Mouse (Mus musculus) forebrain, embryonic 15.5 days (tissue): Measurements from ENCODE around the gene Zkscan14. TPM values are rescaled to one million over a fixed set of nuclear protein-coding genes. Genes with fewer than 3 reads are reported as not detected.

Experiments
- ATAC-seq: fragments of 200-750 bp; cut with Nextera tagmentation; replicated peaks from 2 replicates; pipeline ENCODE4 v1.8.0; 2017; ENCODE audit warnings: mild to moderate bottlenecking, moderate TSS enrichment, moderate library complexity
- H3K27ac ChIP-seq: fragments of 300-500 bp; sonication (generic); replicated peaks from 2 replicates; pipeline ENCODE4 v1.5.1; 2015; ENCODE audit warnings: mild to moderate bottlenecking, inconsistent platforms
- H3K27me3 ChIP-seq: fragments of 300-500 bp; sonication (generic); 2 replicates; pipeline ENCODE4 v1.6.1; 2015; ENCODE audit warnings: inconsistent platforms
- H3K36me3 ChIP-seq: fragments of 300-500 bp; sonication (generic); 2 replicates; pipeline ENCODE4 v1.6.1; 2015; ENCODE audit warnings: mild to moderate bottlenecking, inconsistent platforms
- H3K4me1 ChIP-seq: fragments of 300-500 bp; sonication (generic); 2 replicates; pipeline ENCODE4 v1.6.1; 2015; ENCODE audit warnings: inconsistent platforms
- H3K4me2 ChIP-seq: fragments of 300-500 bp; sonication (generic); replicated peaks from 2 replicates; pipeline ENCODE4 v1.6.1; 2015; ENCODE audit warnings: mild to moderate bottlenecking, inconsistent platforms
- H3K4me3 ChIP-seq: fragments of 300-500 bp; sonication (generic); 2 replicates; pipeline ENCODE4 v1.5.1; 2015; ENCODE audit warnings: mild to moderate bottlenecking, inconsistent platforms
- H3K9ac ChIP-seq: fragments of 300-500 bp; sonication (generic); replicated peaks from 2 replicates; pipeline ENCODE4 v1.6.1; 2015; ENCODE audit warnings: mild to moderate bottlenecking, inconsistent platforms
- H3K9me3 ChIP-seq: fragments of 300-500 bp; sonication (generic); 2 replicates; pipeline ENCODE4 v1.6.1; 2016; ENCODE audit warnings: inconsistent platforms
- WGBS: fragments of 180-500 bp; shearing (Covaris S2); methylation state at CpG from one replicate; pipeline ENCODE4 v1.1.7; 2015; ENCODE audit warnings: mixed read lengths; 5-methylcytosine and 5-hydroxymethylcytosine counted together
- polyA plus RNA-seq: library from polyadenylated mRNA; unstranded; fragments of >200 nt; fragmentation: Nextera tagmentation; extraction: Ambion mirVana; gene quantifications from 2 replicates; pipeline ENCODE4 v1.2.1, GENCODE M21; 2015

Gene Zkscan14
- polyA plus RNA-seq, 1 experiment from 2014 or later = 17.0 TPM

DNA sequence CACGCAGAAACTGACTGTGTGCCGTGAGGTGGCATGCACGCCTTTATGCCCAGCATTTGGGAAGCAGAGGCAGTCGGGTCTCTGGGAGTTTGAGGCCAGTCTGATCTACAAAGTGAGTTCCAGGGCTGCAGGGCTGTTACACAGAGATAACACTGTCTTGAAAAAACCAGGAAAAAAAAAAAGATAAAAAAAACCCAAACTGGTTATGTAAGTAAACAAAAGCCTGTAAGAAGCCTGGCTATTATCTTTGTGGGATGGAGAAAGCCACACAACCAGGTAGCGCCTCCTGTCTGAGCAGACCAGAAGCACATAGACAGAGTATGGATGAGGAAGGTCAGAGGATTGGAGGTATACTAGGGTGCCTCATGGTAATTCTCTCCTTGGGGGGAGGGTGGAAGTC, 49.0 kb downstream of the Zkscan14 start:
- H3K27me3 ChIP-seq = no peaks in the 10 kb centered on the region
- H3K27ac ChIP-seq = no peak overlapping the region
- H3K9me3 ChIP-seq = no peaks in the 10 kb centered on the region
- no peak overlapping the region for H3K9ac ChIP-seq
- H3K4me3 ChIP-seq = no peak overlapping the region
- peaks cover 89% of the 10 kb centered on the region for H3K36me3 ChIP-seq
- no peaks in the 10 kb centered on the region for H3K4me1 ChIP-seq
- no peak for ATAC-seq
- WGBS = 94% methylated on average over 5 of the region's 5 CpGs
- H3K4me2 ChIP-seq = no peak overlapping the region

DNA sequence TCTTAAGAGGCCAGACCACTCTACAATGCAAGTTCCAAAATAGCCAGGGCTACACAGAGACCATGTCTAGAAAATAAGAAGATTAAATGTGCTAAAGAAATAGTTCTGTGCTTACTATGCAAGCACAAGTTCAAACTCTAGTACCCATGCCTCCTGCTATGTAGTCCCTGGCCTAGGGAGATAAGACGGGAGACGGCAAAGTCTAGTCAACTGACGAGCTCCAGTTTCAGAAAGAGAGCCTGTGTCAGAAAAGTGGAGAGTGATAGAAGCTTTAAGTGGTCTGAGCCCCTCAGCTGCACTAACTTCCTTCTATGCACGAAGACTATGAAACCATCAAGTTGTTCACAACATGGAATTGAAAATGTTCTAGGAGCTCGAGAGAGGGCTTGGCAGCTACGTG, 52.4 kb downstream of the Zkscan14 start:
- H3K9ac ChIP-seq = no peak overlapping the region
- no peak overlapping the region for H3K27ac ChIP-seq
- H3K36me3 ChIP-seq = peaks cover 97% of the 10 kb centered on the region
- H3K4me3 ChIP-seq = no peak overlapping the region
- H3K27me3 ChIP-seq = no peaks in the 10 kb centered on the region
- H3K4me2 ChIP-seq = no peak overlapping the region
- H3K9me3 ChIP-seq = no peaks in the 10 kb centered on the region
- 91% methylated on average over 6 of the region's 6 CpGs for WGBS
- no peak for ATAC-seq
- H3K4me1 ChIP-seq = no peaks in the 10 kb centered on the region

- Histone ChIP-seq H3K9me3 (no peaks in the 10 kb centered on the region), H3K4me2 (no peak overlapping the region), H3K9ac (no peak overlapping the region), H3K27me3 (no peaks in the 10 kb centered on the region), H3K27ac (no peak overlapping the region), H3K4me3 (no peak overlapping the region), H3K36me3 (peaks cover 97% of the 10 kb centered on the region), H3K4me1 (no peaks in the 10 kb centered on the region)
- ATAC-seq = no peak
- 92% methylated on average over 5 of the region's 5 CpGs for WGBS
Observed at GRCm38 (mm10) chr5:145147748-145148147, 53.9 kb downstream of the Zkscan14 start.

Other genes starting within 250 kb of the Zkscan14 start
- gene Smurf1, start 236.0 kb downstream of the Zkscan14 start, polyA plus RNA-seq = 28.4 and 29.7 TPM in 2 replicates
- gene Gm4871, start 169.1 kb downstream of the Zkscan14 start, polyA plus RNA-seq = not detected in 2 replicates
- not detected in 2 replicates for gene 1700018F24Rik, start 158.9 kb downstream of the Zkscan14 start, polyA plus RNA-seq
- 246 and 258 TPM in 2 replicates for gene Arpc1a, start 118.0 kb downstream of the Zkscan14 start, polyA plus RNA-seq
- not detected in 2 replicates for gene Kpna7, start 117.8 kb downstream of the Zkscan14 start, polyA plus RNA-seq
- 57.0 and 60.4 TPM in 2 replicates for gene Arpc1b, start 87.7 kb downstream of the Zkscan14 start, polyA plus RNA-seq
- gene Pdap1, start 61.6 kb downstream of the Zkscan14 start, polyA plus RNA-seq = 110 and 114 TPM in 2 replicates
- 203 and 216 TPM in 2 replicates for gene Bud31, start 61.5 kb downstream of the Zkscan14 start, polyA plus RNA-seq
- gene Ptcd1, start 34.8 kb downstream of the Zkscan14 start, polyA plus RNA-seq = 23.3 and 25.1 TPM in 2 replicates
- gene Cpsf4, start 34.7 kb downstream of the Zkscan14 start, polyA plus RNA-seq = 54.6 and 56.6 TPM in 2 replicates
- gene Atp5j2, start 9.8 kb downstream of the Zkscan14 start, polyA plus RNA-seq = 603 and 647 TPM in 2 replicates
- 17.4 and 19.7 TPM in 2 replicates for gene Zkscan5, start 2.7 kb upstream of the Zkscan14 start, polyA plus RNA-seq
- 36.8 and 38.8 TPM in 2 replicates for gene Zfp655, start 29.8 kb upstream of the Zkscan14 start, polyA plus RNA-seq
- 0.76 and 1.0 TPM in 2 replicates for gene Zscan25, start 78.6 kb upstream of the Zkscan14 start, polyA plus RNA-seq
- not detected in 2 replicates for gene Cyp3a57, start 143.4 kb upstream of the Zkscan14 start, polyA plus RNA-seq